Mouse (Mus musculus): ENCODE results near the gene Utp6.

- no peak for TF ChIP-seq CTCF (IDR thresholded peaks at IDR 0.05; ENCODE audit: extremely low read depth, insufficient read length, insufficient replicate concordance, low read depth, low read length)
- TF ChIP-seq POLR2A (IDR thresholded peaks at IDR 0.05; ENCODE audit: low read depth, low read length) = no peak
These were observed 1.2 kb upstream of the Utp6 start for GRCm38 (mm10) chr11:79963212-79963974.
